Mouse (Mus musculus) hindbrain, embryonic 12.5 days (tissue): ENCODE data around the gene P2rx7. TPM values are rescaled to one million over a fixed set of nuclear protein-coding genes. Genes with fewer than 3 reads are reported as not detected.

Experiments
- ATAC-seq: fragments of 200-750 bp; cut with Nextera tagmentation; 2 replicates; pipeline ENCODE4 v1.8.0; 2017; ENCODE audit warnings: moderate TSS enrichment; ENCODE audit not compliant: low FRiP score
- H3K27ac ChIP-seq: fragments of 300-500 bp; sonication (generic); 2 replicates; pipeline ENCODE4 v1.5.1; 2016; ENCODE audit warnings: mild to moderate bottlenecking
- H3K27me3 ChIP-seq: fragments of 300-500 bp; sonication (generic); 2 replicates; pipeline ENCODE4 v1.6.1; 2016; ENCODE audit warnings: mild to moderate bottlenecking
- H3K36me3 ChIP-seq: fragments of 300-500 bp; sonication (generic); 2 replicates; pipeline ENCODE4 v1.6.1; 2016; ENCODE audit warnings: mild to moderate bottlenecking
- H3K4me1 ChIP-seq: fragments of 300-500 bp; sonication (generic); 2 replicates; pipeline ENCODE4 v1.6.1; 2016
- H3K4me2 ChIP-seq: fragments of 300-500 bp; sonication (generic); replicated peaks from 2 replicates; pipeline ENCODE4 v1.6.1; 2016; ENCODE audit warnings: mild to moderate bottlenecking
- H3K4me3 ChIP-seq: fragments of 300-500 bp; sonication (generic); 2 replicates; pipeline ENCODE4 v1.5.1; 2016; ENCODE audit warnings: mild to moderate bottlenecking
- H3K9ac ChIP-seq: fragments of 300-500 bp; sonication (generic); 2 replicates; pipeline ENCODE4 v1.6.1; 2016; ENCODE audit warnings: mild to moderate bottlenecking, moderate library complexity
- H3K9me3 ChIP-seq: fragments of 300-500 bp; sonication (generic); replicated peaks from 2 replicates; pipeline ENCODE4 v1.6.1; 2016; ENCODE audit warnings: mild to moderate bottlenecking
- WGBS: fragments of 180-500 bp; shearing (Covaris S2); methylation state at CpG from one replicate; pipeline ENCODE4 v1.1.7; 2016; 5-methylcytosine and 5-hydroxymethylcytosine counted together
- polyA plus RNA-seq: library from polyadenylated mRNA; unstranded; fragments of >200 nt; fragmentation: Nextera tagmentation; extraction: Ambion mirVana; gene quantifications from 2 replicates; pipeline ENCODE4 v1.2.1, GENCODE M21; 2016

The P2rx7 gene
- polyA plus RNA-seq, 1 experiment from 2014 or later, result 3.3 TPM

DNA sequence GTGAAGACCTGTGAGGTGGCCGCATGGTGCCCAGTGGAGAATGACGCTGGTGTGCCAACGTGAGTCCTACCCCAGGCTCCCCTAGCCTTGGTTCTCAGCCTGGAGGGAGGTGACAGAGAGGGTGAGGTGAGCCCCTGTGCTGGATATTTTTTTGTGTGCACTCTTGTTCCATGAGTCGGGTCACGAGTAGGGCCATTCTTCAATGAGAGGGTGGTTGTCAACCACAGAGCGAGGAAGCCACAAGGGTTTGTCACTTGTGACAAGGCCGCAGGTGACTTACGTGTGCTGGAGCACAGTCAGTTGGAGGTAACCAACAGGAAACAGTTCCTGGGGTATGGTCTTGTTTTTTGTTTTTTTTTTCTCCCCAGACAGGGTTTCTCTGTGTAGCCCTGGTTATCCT, 75.5 kb downstream of the P2rx7 start:
- Histone ChIP-seq H3K4me3 (no peak overlapping the region), H3K4me1 (no peaks in the 10 kb centered on the region), H3K9me3 (no peaks in the 10 kb centered on the region), H3K9ac (no peak overlapping the region), H3K27ac (no peak overlapping the region), H3K4me2 (no peak overlapping the region), H3K27me3 (no peaks in the 10 kb centered on the region), H3K36me3 (no peaks in the 10 kb centered on the region)
- 93% methylated on average over 8 of the region's 8 CpGs for WGBS
- ATAC-seq, result no peak

GRCm38 (mm10) chr5:122725453-122725852, 81.7 kb downstream of the P2rx7 start:
- H3K9me3 ChIP-seq, result no peaks in the 10 kb centered on the region
- no peaks in the 10 kb centered on the region for H3K27me3 ChIP-seq
- no peak overlapping the region for H3K27ac ChIP-seq
- no peak overlapping the region for H3K9ac ChIP-seq
- WGBS, result 91% methylated on average over 13 of the region's 13 CpGs
- no peak for ATAC-seq
- 0 out of 2 replicates have a peak, but pooled peaks cover 2% of the 10 kb centered on the region for H3K4me1 ChIP-seq
- H3K4me3 ChIP-seq, result no peak overlapping the region
- H3K4me2 ChIP-seq, result no peak overlapping the region
- no peaks in the 10 kb centered on the region for H3K36me3 ChIP-seq

GRCm38 (mm10) chr5:122726068-122726467, 82.4 kb downstream of the P2rx7 start:
- Histone ChIP-seq H3K4me3 (no peak overlapping the region), H3K9me3 (no peaks in the 10 kb centered on the region), H3K9ac (no peak overlapping the region), H3K27ac (no peak overlapping the region), H3K4me2 (no peak overlapping the region), H3K4me1 (0 out of 2 replicates have a peak, but pooled peaks cover 2% of the 10 kb centered on the region), H3K27me3 (no peaks in the 10 kb centered on the region), H3K36me3 (no peaks in the 10 kb centered on the region)
- ATAC-seq, result no peak
- WGBS, result 22% methylated on average over 7 of the region's 7 CpGs

GRCm38 (mm10) chr5:122726595-122726994, 82.9 kb downstream of the P2rx7 start:
- Histone ChIP-seq H3K27ac (no peak overlapping the region), H3K36me3 (no peaks in the 10 kb centered on the region), H3K27me3 (no peaks in the 10 kb centered on the region), H3K4me3 (no peak overlapping the region), H3K4me1 (0 out of 2 replicates have a peak, but pooled peaks cover 2% of the 10 kb centered on the region), H3K9ac (no peak overlapping the region), H3K9me3 (no peaks in the 10 kb centered on the region), H3K4me2 (no peak overlapping the region)
- ATAC-seq, result no peak
- WGBS, result 75% methylated on average over 5 of the region's 5 CpGs

- no peaks in the 10 kb centered on the region for H3K9me3 ChIP-seq
- H3K27me3 ChIP-seq, result no peaks in the 10 kb centered on the region
- no peak overlapping the region for H3K9ac ChIP-seq
- H3K4me1 ChIP-seq, result 0 out of 2 replicates have a peak, but pooled peaks cover 5% of the 10 kb centered on the region
- no peak overlapping the region for H3K4me3 ChIP-seq
- no peak overlapping the region for H3K27ac ChIP-seq
- no peaks in the 10 kb centered on the region for H3K36me3 ChIP-seq
- ATAC-seq, result no peak
- 93% methylated on average over 7 of the region's 7 CpGs for WGBS
- H3K4me2 ChIP-seq, result no peak overlapping the region
Measured at GRCm38 (mm10) chr5:122727096-122727495, 83.4 kb downstream of the P2rx7 start.

GRCm38 (mm10) chr5:122730776-122731175, 87.1 kb downstream of the P2rx7 start:
- Histone ChIP-seq H3K4me2 (no peak overlapping the region), H3K27ac (no peak overlapping the region), H3K9me3 (no peaks in the 10 kb centered on the region), H3K4me3 (no peak overlapping the region), H3K36me3 (0 out of 2 replicates have a peak, but pooled peaks cover 2% of the 10 kb centered on the region), H3K9ac (no peak overlapping the region), H3K27me3 (no peaks in the 10 kb centered on the region), H3K4me1 (peaks cover 12% of the 10 kb centered on the region; the same call in 1 of the 2 replicates)
- ATAC-seq, result no peak
- 93% methylated on average over 10 of the region's 10 CpGs for WGBS

DNA sequence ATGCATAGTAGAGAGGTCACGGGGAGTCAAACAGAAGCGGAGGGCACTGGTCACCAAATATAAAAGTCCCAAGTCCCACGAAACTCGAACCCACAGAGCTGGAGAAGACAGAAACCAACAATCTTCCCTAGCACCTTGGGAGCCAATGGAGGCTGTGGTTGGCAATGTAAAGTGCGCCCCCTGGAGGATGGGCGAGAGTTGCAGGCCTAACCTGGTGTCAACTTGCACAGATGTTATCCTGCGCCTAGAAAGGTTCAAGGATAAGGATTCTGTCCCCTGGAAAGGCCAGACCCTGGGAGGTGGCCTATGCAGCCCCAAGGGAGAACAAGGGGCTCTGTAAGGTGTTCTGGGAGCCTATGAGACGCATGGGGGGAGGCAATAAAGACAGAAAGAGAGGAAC, 87.6 kb downstream of the P2rx7 start:
- H3K27ac ChIP-seq, result no peak overlapping the region
- no peaks in the 10 kb centered on the region for H3K27me3 ChIP-seq
- H3K4me1 ChIP-seq, result peaks cover 12% of the 10 kb centered on the region; the same call in 1 of the 2 replicates
- H3K9me3 ChIP-seq, result no peaks in the 10 kb centered on the region
- H3K9ac ChIP-seq, result no peak overlapping the region
- no peak overlapping the region for H3K4me2 ChIP-seq
- 67% methylated on average over 8 of the region's 8 CpGs for WGBS
- 0 out of 2 replicates have a peak, but pooled peaks cover 2% of the 10 kb centered on the region for H3K36me3 ChIP-seq
- H3K4me3 ChIP-seq, result no peak overlapping the region
- ATAC-seq, result no peak

DNA sequence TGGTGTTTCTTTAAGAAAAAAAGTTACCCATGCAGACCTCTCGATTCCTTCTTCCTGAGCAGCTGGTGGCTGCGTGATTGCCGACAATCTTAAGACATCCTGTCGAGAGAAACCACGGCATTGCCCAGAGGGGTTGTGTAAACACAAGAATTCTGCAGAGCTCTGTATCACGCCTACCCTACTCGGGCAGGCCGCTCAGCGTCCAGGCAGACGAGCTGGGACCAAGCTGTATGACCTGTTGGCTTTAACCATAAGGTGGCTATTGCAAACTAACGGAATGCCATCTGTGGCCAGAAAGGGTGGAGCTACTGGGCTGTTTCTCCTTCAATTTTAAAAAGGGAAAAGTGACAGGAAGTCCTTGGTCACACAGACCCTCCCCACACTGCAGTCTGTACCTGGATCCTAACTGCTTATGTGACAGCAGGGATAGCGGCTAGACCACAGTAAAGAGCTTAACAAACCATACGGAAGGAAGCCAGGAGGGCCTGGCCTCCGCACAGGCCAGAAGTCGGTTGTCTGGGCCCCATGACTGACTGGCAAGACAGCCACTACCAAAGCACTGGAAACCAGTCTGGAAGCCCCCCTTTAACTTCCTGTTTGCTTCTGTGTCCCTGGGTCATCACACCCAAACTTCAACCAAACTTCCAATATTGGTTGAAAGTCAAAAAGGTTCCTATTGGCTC, 88.4 kb downstream of the P2rx7 start:
- no peak overlapping the region for H3K4me3 ChIP-seq
- peaks cover 9% of the 10 kb centered on the region for H3K36me3 ChIP-seq
- no peak for ATAC-seq
- H3K9me3 ChIP-seq, result no peaks in the 10 kb centered on the region
- 64% methylated on average over 15 of the region's 15 CpGs for WGBS
- no peaks in the 10 kb centered on the region for H3K27me3 ChIP-seq
- H3K4me1 ChIP-seq, result peaks cover 10% of the 10 kb centered on the region; the same call in 1 of the 2 replicates
- peak overlapping the region; percentile 31; the same call in 1 of the 2 replicates for H3K27ac ChIP-seq
- no peak overlapping the region; the same call in 1 of the 2 replicates for H3K4me2 ChIP-seq
- no peak overlapping the region for H3K9ac ChIP-seq

DNA sequence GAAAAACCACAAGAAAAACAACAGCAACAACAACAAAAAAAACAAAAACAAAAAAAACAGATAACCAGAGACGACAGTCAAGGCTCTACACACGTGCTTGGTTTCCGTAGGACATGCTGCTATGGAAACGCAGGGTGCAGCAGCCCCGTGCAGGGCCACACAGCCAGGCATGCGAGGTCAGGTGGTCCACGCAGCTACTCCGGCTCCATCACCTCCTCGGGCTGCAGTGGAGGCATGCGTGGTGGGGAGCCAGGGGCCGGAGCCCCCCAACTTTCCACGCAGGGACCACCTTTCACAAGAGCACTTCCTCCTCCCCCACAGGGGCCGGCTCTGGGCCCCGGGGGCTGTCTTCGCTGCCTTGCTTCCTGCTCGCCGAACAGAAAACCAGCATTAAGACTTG, 90.2 kb downstream of the P2rx7 start:
- H3K9me3 ChIP-seq, result no peaks in the 10 kb centered on the region
- no peak overlapping the region for H3K4me3 ChIP-seq
- H3K27me3 ChIP-seq, result no peaks in the 10 kb centered on the region
- H3K27ac ChIP-seq, result no peak overlapping the region
- peaks cover 11% of the 10 kb centered on the region for H3K36me3 ChIP-seq
- WGBS, result 62% methylated on average over 17 of the region's 17 CpGs
- no peak overlapping the region for H3K9ac ChIP-seq
- ATAC-seq, result no peak
- H3K4me1 ChIP-seq, result peaks cover 10% of the 10 kb centered on the region; the same call in 1 of the 2 replicates
- H3K4me2 ChIP-seq, result no peak overlapping the region

- Histone ChIP-seq H3K27me3 (no peaks in the 10 kb centered on the region), H3K9me3 (no peaks in the 10 kb centered on the region), H3K4me3 (no peak overlapping the region), H3K27ac (no peak overlapping the region), H3K4me1 (peaks cover 10% of the 10 kb centered on the region; the same call in 1 of the 2 replicates), H3K36me3 (peaks cover 23% of the 10 kb centered on the region), H3K9ac (no peak overlapping the region), H3K4me2 (no peak overlapping the region)
- ATAC-seq, result no peak
- 86% methylated on average over 7 of the region's 7 CpGs for WGBS
Measured at GRCm38 (mm10) chr5:122735853-122736252, 92.1 kb downstream of the P2rx7 start.

DNA sequence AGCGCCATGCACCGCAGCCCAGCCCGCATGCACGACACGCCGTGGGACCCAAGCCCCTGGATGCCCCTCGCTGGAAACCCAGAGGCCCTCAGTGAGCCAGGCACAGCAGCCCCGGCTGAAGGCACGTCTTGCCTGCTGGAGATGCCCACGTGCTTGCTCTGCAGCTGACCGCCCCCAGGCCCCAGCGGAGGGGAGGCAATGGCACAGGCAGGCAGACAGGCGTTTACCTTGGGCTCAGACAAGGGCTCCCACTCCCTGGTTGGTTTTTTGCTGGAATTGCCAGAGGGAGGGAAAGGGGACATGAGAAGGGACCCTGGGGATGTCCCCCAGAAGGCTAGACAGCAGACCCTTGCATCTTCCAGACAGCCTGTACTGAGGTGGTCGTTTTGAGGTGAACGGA, 93.0 kb downstream of the P2rx7 start:
- Histone ChIP-seq H3K27me3 (no peaks in the 10 kb centered on the region), H3K9me3 (no peaks in the 10 kb centered on the region), H3K4me2 (no peak overlapping the region), H3K4me3 (no peak overlapping the region), H3K36me3 (peaks cover 28% of the 10 kb centered on the region), H3K27ac (no peak overlapping the region), H3K4me1 (peaks cover 10% of the 10 kb centered on the region; the same call in 1 of the 2 replicates), H3K9ac (no peak overlapping the region)
- no peak for ATAC-seq
- 92% methylated on average over 15 of the region's 15 CpGs for WGBS
